In genomic region chr7:70576112-70576910, GRCm38 (mm10) we compare ENCODE assay signal across 8 mouse cellular contexts.
DNase-seq lines count a peak whose midpoint lies in the region; ATAC-seq and TF ChIP-seq lines count a peak whose summit lies in the region.

No protein-coding gene starts in this region.

- TF ChIP-seq CTCF in C2C12 (IDR thresholded peaks at IDR 0.05; ENCODE audit: control insufficient read depth, insufficient read depth, insufficient read length): no peak
- no peak for TF ChIP-seq CTCF in lung, embryonic 14.5 days (IDR thresholded peaks at IDR 0.05; ENCODE audit: low read depth)
- TF ChIP-seq CTCF in layer of hippocampus, adult 2 months (conservative IDR thresholded peaks at IDR 0.05): no peak

- intact Hi-C loops in gastrocnemius, postnatal 14 days (cut with DNase I; ENCODE audit: low total_unique reads): no loop called here

- peak; percentile 5 for DNase-seq in gastrocnemius, postnatal 14 days
- no peak for DNase-seq in gastrocnemius, adult 18-20 months (ENCODE audit: low spot score)
- DNase-seq in brain, adult 2 months (ENCODE audit: low read depth, low spot score): peak; percentile 4
- peak; percentile 61 for DNase-seq in lung, embryonic 14.5 days
- DNase-seq in MN1 (ENCODE audit: low spot score): no peak
- no peak for DNase-seq in layer of hippocampus, adult 2 months (ENCODE audit: low spot score in 2 of 2)

- H3K4me2 ChIP-seq in lung, embryonic 14.5 days: peak overlapping the region; percentile 27; the same call in 1 of the 2 replicates

- H3K27ac ChIP-seq in lung, embryonic 14.5 days (ENCODE audit: low read depth): peak overlapping the region; percentile 5; the same call in 1 of the 2 replicates
- no peak overlapping the region for H3K27ac ChIP-seq in layer of hippocampus, adult 2 months

- no peaks in the 10 kb centered on the region for H3K79me2 ChIP-seq in C2C12 (ENCODE audit: control insufficient read depth, insufficient read depth)

- H3ac ChIP-seq in C2C12 (ENCODE audit: control insufficient read depth, insufficient read length, low read depth): no peak overlapping the region

- ATAC-seq in lung, embryonic 14.5 days (ENCODE audit: insufficient read depth): peak; percentile 56; the same call in 1 of the 2 replicates
- ATAC-seq in cerebellum, adult (ENCODE audit: insufficient number of reproducible peaks, low FRiP score, low TSS enrichment): no peak

- no peaks in the 10 kb centered on the region for H3K36me3 ChIP-seq in C2C12 (ENCODE audit: control insufficient read depth, insufficient read depth)
- H3K36me3 ChIP-seq in lung, embryonic 14.5 days (ENCODE audit: insufficient read depth): no peaks in the 10 kb centered on the region

- H3K9ac ChIP-seq in lung, embryonic 14.5 days: no peak overlapping the region

- H3K9me3 ChIP-seq in lung, embryonic 14.5 days (ENCODE audit: low read depth, low read length): no peaks in the 10 kb centered on the region

- H3K79me3 ChIP-seq in C2C12 (ENCODE audit: low read depth): no peaks in the 10 kb centered on the region

- H3K27me3 ChIP-seq in C2C12 (ENCODE audit: control insufficient read depth, insufficient read depth, insufficient read length): no peaks in the 10 kb centered on the region
- no peaks in the 10 kb centered on the region for H3K27me3 ChIP-seq in lung, embryonic 14.5 days (ENCODE audit: insufficient read depth, low read length)

- 26% methylated on average over 15 of the region's 15 CpGs for WGBS in lung, embryonic 14.5 days

- H3K4me1 ChIP-seq in lung, embryonic 14.5 days (ENCODE audit: insufficient read depth): peaks cover 22% of the 10 kb centered on the region; the same call in 1 of the 2 replicates

- H3K4me3 ChIP-seq in C2C12 (ENCODE audit: insufficient read depth, poor library complexity, severe bottlenecking): no peak overlapping the region
- no peak overlapping the region for H3K4me3 ChIP-seq in lung, embryonic 14.5 days (ENCODE audit: low read depth, low read length)
- no peak overlapping the region for H3K4me3 ChIP-seq in layer of hippocampus, adult 2 months

TF ChIP-seq in C2C12, 6 proteins besides CTCF, POLR2A, EP300 and RAD21:
- TF ChIP-seq FOSL1 (IDR thresholded peaks at IDR 0.05; ENCODE audit: insufficient read depth, low read length, poor library complexity, severe bottlenecking) (no peak), CEBPB (IDR thresholded peaks at IDR 0.05; ENCODE audit: low read depth) (peak; percentile 26)

Comparison
In these comparisons a context has a peak if more than half of its experiments do, and no peak if none do; other contexts are left out.
1. DNase-seq: peak in gastrocnemius, postnatal 14 days (single experiment), brain, adult 2 months (single experiment) and lung, embryonic 14.5 days (single experiment); none in gastrocnemius, adult 18-20 months (single experiment), MN1 (single experiment) and layer of hippocampus, adult 2 months (0 of 2).